Mouse (Mus musculus): ENCODE data around the gene Asb11.

Asb11 gene

GRCm38 (mm10) chrX:164446835-164447681, 10.3 kb downstream of the Asb11 start:
- 94% methylated on average over 9 of the region's 9 CpGs for WGBS

- WGBS = 90% methylated on average over 2 of the region's 2 CpGs
Observed at GRCm38 (mm10) chrX:164447682-164448071, 10.9 kb downstream of the Asb11 start.

GRCm38 (mm10) chrX:164449201-164449600, 12.4 kb downstream of the Asb11 start:
- WGBS = 12% methylated on average over 3 of the region's 3 CpGs

- WGBS = 75% methylated on average over 6 of the region's 6 CpGs
Observed at GRCm38 (mm10) chrX:164459205-164459878, 22.5 kb downstream of the Asb11 start.

- 65% methylated on average over 2 of the region's 2 CpGs for WGBS
Observed at GRCm38 (mm10) chrX:164502258-164502657, 65.5 kb downstream of the Asb11 start.

GRCm38 (mm10) chrX:164505709-164506498, 69.1 kb downstream of the Asb11 start, which contains the start of gene Asb9:
Asb9 (plus strand) TSS chrX:164506327.
- 63% methylated on average over 10 of the region's 10 CpGs for WGBS

- 81% methylated on average over 4 of the region's 4 CpGs for WGBS
Observed at GRCm38 (mm10) chrX:164507068-164507467, 70.3 kb downstream of the Asb11 start.

GRCm38 (mm10) chrX:164508728-164509127, 71.9 kb downstream of the Asb11 start:
- 41% methylated on average over 3 of the region's 3 CpGs for WGBS

All from cerebral cortex, adult 2 months (tissue).